Mouse (Mus musculus) heart, postnatal 0 days (tissue): ENCODE results near the gene Ap5b1. TPM values are rescaled to one million over a fixed set of nuclear protein-coding genes. Genes with fewer than 3 reads are reported as not detected.

Experiments used
- ATAC-seq: fragments of 200-750 bp; cut with Nextera tagmentation; 2 replicates; pipeline ENCODE4 v1.8.0; 2017; ENCODE audit warnings: low read depth, moderate number of reproducible peaks, moderate library complexity; ENCODE audit not compliant: insufficient read depth
- DNase-seq: peaks from one replicate; pipeline ENCODE4 v3.0.0-alpha.2; 2016; ENCODE audit warnings: low spot score
- H3K27ac ChIP-seq: fragments of 300-500 bp; sonication (generic); 2 replicates; pipeline ENCODE4 v1.5.1; 2014; ENCODE audit warnings: low read depth, mild to moderate bottlenecking
- H3K27me3 ChIP-seq: fragments of 300-500 bp; sonication (generic); 2 replicates; pipeline ENCODE4 v1.6.1; 2014; ENCODE audit warnings: low read length, mixed read lengths; ENCODE audit not compliant: control insufficient read depth, insufficient read depth
- H3K36me3 ChIP-seq: fragments of 300-500 bp; sonication (generic); replicated peaks from 2 replicates; pipeline ENCODE4 v1.6.1; 2014; ENCODE audit warnings: low read length, mixed read lengths; ENCODE audit not compliant: control insufficient read depth, insufficient read depth
- H3K4me1 ChIP-seq: fragments of 300-500 bp; sonication (generic); 2 replicates; pipeline ENCODE4 v1.6.1; 2014; ENCODE audit warnings: antibody characterized with exemption; ENCODE audit not compliant: control insufficient read depth, insufficient read depth
- H3K4me2 ChIP-seq: fragments of 300-500 bp; sonication (generic); 2 replicates; pipeline ENCODE4 v1.6.1; 2014; ENCODE audit warnings: low read depth, mild to moderate bottlenecking, low read length, moderate library complexity
- H3K4me3 ChIP-seq: fragments of 300-500 bp; sonication (generic); 2 replicates; pipeline ENCODE4 v1.5.1; 2014; ENCODE audit warnings: low read depth, low read length
- H3K9ac ChIP-seq: fragments of 300-500 bp; sonication (generic); replicated peaks from 2 replicates; pipeline ENCODE4 v1.6.1; 2014; ENCODE audit warnings: low read depth, low read length, mixed read lengths
- H3K9me3 ChIP-seq: fragments of 300-500 bp; sonication (generic); replicated peaks from 2 replicates; pipeline ENCODE4 v1.6.1; 2016; ENCODE audit warnings: low read length; ENCODE audit not compliant: control insufficient read depth
- CTCF ChIP-seq: IDR thresholded peaks from 2 replicates; pipeline ENCODE4 v1.5.1; 2016; ENCODE audit warnings: antibody characterized with exemption, control low read depth, low read depth
- EP300 ChIP-seq: IDR thresholded peaks from 2 replicates; pipeline ENCODE4 v1.6.1; 2016; ENCODE audit warnings: antibody characterized with exemption, low read depth
- WGBS: fragments of 180-500 bp; shearing (Covaris S2); extraction: QIAGEN DNeasy Blood & Tissue Kit; methylation state at CpG from one replicate; pipeline ENCODE4 v1.1.7; 2014; 5-methylcytosine and 5-hydroxymethylcytosine counted together
- polyA plus RNA-seq: library from polyadenylated mRNA; unstranded; fragments of >200 nt; fragmentation: Nextera tagmentation; extraction: Ambion mirVana; gene quantifications from 2 replicates; pipeline ENCODE4 v1.2.1, GENCODE M21; 2015
- total RNA-seq: library from RNA; depleted of rRNA; stranded (reverse); fragments of >200 nt; gene quantifications from 2 replicates; pipeline ENCODE4 v1.2.3, GENCODE M21; 2014; ENCODE audit warnings: low replicate concordance

Ap5b1 gene
- total and polyA plus RNA-seq, 2 experiments from 2014 or later = 2.0 to 12.9 TPM

GRCm38 (mm10) chr19:5532520-5532919, 35.3 kb upstream of the Ap5b1 start:
- ATAC-seq = no peak
- no peak overlapping the region for H3K27ac ChIP-seq
- TF ChIP-seq CTCF (no peak), EP300 (no peak)
- no peaks in the 10 kb centered on the region for H3K9me3 ChIP-seq
- H3K36me3 ChIP-seq = no peaks in the 10 kb centered on the region
- H3K9ac ChIP-seq = no peak overlapping the region
- H3K27me3 ChIP-seq = no peaks in the 10 kb centered on the region
- H3K4me3 ChIP-seq = no peak overlapping the region
- DNase-seq = no peak
- WGBS = 55% methylated on average over 8 of the region's 8 CpGs
- peaks cover 3% of the 10 kb centered on the region; the same call in 1 of the 2 replicates for H3K4me1 ChIP-seq
- no peak overlapping the region for H3K4me2 ChIP-seq

GRCm38 (mm10) chr19:5538786-5539185, 29.0 kb upstream of the Ap5b1 start:
- H3K4me3 ChIP-seq = no peak overlapping the region
- DNase-seq = no peak
- H3K4me1 ChIP-seq = no peaks in the 10 kb centered on the region
- no peaks in the 10 kb centered on the region for H3K9me3 ChIP-seq
- 64% methylated on average over 8 of the region's 8 CpGs for WGBS
- TF ChIP-seq EP300 = no peak
- no peak for TF ChIP-seq CTCF
- H3K27ac ChIP-seq = no peak overlapping the region
- no peak overlapping the region for H3K4me2 ChIP-seq
- no peak overlapping the region for H3K9ac ChIP-seq
- H3K27me3 ChIP-seq = no peaks in the 10 kb centered on the region
- H3K36me3 ChIP-seq = no peaks in the 10 kb centered on the region
- ATAC-seq = no peak

- 87% methylated on average over 9 of the region's 9 CpGs for WGBS
- no peak for TF ChIP-seq CTCF
- TF ChIP-seq EP300 = no peak
- no peak for ATAC-seq
These were observed 24.5 kb upstream of the Ap5b1 start for GRCm38 (mm10) chr19:5543362-5543761.

GRCm38 (mm10) chr19:5544031-5544430, 23.8 kb upstream of the Ap5b1 start:
- H3K4me1 ChIP-seq = no peaks in the 10 kb centered on the region
- H3K9ac ChIP-seq = no peak overlapping the region
- H3K4me3 ChIP-seq = no peak overlapping the region
- no peak for DNase-seq
- TF ChIP-seq EP300 (no peak), CTCF (no peak)
- H3K4me2 ChIP-seq = no peak overlapping the region
- 62% methylated on average over 11 of the region's 11 CpGs for WGBS
- no peak overlapping the region for H3K27ac ChIP-seq
- no peaks in the 10 kb centered on the region for H3K27me3 ChIP-seq
- ATAC-seq = no peak
- H3K9me3 ChIP-seq = no peaks in the 10 kb centered on the region
- H3K36me3 ChIP-seq = no peaks in the 10 kb centered on the region

More at GRCm38 (mm10) chr19:5543362-5543761, 24.5 kb upstream of the Ap5b1 start:
- DNase-seq = no peak
- no peaks in the 10 kb centered on the region for H3K27me3 ChIP-seq
- no peak overlapping the region for H3K9ac ChIP-seq
- no peak overlapping the region for H3K4me2 ChIP-seq
- H3K4me3 ChIP-seq = no peak overlapping the region
- H3K36me3 ChIP-seq = no peaks in the 10 kb centered on the region
- H3K9me3 ChIP-seq = no peaks in the 10 kb centered on the region
- no peak overlapping the region for H3K27ac ChIP-seq
- no peaks in the 10 kb centered on the region for H3K4me1 ChIP-seq

- Histone ChIP-seq H3K4me1 (no peaks in the 10 kb centered on the region), H3K4me2 (no peak overlapping the region), H3K27me3 (no peaks in the 10 kb centered on the region), H3K9ac (no peak overlapping the region), H3K4me3 (no peak overlapping the region), H3K9me3 (no peaks in the 10 kb centered on the region), H3K36me3 (no peaks in the 10 kb centered on the region), H3K27ac (no peak overlapping the region)
- no peak for TF ChIP-seq CTCF
- no peak for TF ChIP-seq EP300
- DNase-seq (no peak), ATAC-seq (no peak)
- WGBS = 53% methylated on average over 4 of the region's 4 CpGs
These were observed 20.3 kb upstream of the Ap5b1 start for GRCm38 (mm10) chr19:5547471-5548056.

- Histone ChIP-seq H3K27me3 (peaks cover 31% of the 10 kb centered on the region), H3K36me3 (no peaks in the 10 kb centered on the region), H3K9ac (no peak overlapping the region), H3K4me3 (no peak overlapping the region), H3K27ac (no peak overlapping the region), H3K4me2 (no peak overlapping the region), H3K4me1 (no peaks in the 10 kb centered on the region), H3K9me3 (no peaks in the 10 kb centered on the region)
- 69% methylated on average over 8 of the region's 8 CpGs for WGBS
- DNase-seq (no peak), ATAC-seq (no peak)
- TF ChIP-seq CTCF = no peak
- TF ChIP-seq EP300 = no peak
These were observed 14.0 kb upstream of the Ap5b1 start for GRCm38 (mm10) chr19:5553802-5554201.
